Mouse (Mus musculus): ENCODE data around the gene Sun2. TPM values are rescaled to one million over a fixed set of nuclear protein-coding genes. Genes with fewer than 3 reads are reported as not detected.

The Sun2 gene
- total RNA-seq, 2 experiments from 2014 or later, result 31.9 to 32.8 TPM

DNA sequence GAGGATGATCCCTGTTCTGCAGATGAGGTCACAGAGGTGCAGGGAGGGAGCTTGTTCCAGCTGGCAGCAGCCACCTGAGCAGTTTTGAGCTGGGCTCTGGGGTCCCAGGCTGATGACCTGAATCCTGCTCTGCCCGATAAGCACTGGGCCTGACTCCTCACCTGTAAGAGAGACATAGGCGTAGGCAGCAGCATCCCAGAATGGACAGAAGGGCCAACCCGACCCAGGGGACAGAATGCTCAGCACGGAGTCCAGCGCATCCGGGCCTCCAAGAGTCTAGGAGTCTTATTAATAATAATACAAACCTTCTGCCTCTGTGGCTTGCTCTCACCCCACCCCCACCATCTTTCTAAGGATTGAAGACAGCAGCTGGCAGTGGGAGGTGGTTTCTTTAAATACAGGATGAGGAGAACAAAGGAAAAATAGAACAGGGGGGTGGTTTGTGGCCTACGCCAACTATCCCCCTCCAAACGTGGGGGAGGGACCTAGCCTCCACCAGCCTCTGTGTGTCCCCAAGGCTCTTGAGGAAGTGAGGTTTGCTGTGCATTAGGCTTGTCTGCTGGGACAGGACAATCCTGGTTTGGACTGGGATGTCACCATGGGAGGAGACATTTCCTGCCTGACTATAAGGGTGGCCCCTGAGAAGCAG is 13.8 kb upstream of the Sun2 start:
- peak in 1 of 2 experiments; percentile 60 for DNase-seq (ENCODE audit: low spot score in 2 of 2)

DNA sequence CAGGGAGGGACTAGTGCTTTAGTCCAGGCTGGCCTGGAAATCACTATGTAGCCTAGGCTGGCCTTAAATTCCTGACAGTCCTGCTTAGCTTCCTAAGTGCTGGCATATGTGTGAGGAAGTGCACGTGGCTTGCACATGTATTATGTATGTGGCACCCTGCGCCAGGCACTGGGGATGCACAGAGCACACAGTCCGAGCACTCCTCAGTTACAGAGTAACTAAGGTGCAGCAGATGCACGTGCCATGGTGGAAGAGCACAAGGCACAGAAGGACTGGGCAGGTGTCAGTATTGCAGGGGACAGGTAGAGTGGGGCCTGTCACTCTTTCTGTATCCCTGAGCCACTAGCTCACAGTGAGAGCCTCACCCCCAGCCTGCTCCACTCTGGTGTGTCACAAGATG is 12.8 kb upstream of the Sun2 start:
- no peak for DNase-seq (ENCODE audit: low spot score in 2 of 2)

DNA sequence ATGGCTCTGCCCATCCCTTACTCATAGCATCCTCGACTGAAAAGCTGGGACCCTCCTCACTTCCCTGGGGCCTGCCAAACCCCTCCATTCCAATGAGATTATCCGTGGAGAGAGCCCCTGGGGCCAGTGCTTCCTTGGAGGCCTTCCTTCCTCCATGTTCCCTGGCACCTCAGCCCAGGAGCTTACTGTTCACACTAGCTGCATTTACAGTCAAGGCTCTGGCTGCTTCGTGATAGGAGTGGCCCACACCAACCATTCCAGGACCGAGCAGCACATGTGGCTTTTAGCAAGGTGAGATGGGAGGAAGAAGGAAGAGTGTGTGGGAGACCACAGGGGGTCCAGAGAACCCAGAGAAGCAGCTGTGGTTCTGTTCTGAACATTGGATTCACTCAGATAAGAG is 11.5 kb upstream of the Sun2 start:
- no peak for DNase-seq (ENCODE audit: low spot score in 2 of 2)

DNA sequence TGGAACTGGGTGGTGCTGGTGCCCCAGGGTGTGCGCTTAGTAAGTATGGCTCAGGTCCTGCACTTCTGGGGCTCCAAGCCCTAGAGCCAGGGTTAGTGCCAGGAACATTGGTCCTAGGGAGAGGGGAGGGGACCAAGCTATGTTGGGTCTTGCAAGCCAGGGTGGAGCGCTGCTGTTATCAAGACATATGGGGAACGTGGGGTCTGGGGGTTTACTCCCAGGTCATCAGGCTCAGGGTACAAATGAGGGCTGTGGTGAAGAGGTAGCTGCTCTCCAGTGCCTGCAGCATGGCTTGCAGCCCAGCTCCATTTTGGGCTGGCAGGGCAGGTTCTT is 11.1 kb upstream of the Sun2 start:
- no peak for DNase-seq (ENCODE audit: low spot score in 2 of 2)

DNA sequence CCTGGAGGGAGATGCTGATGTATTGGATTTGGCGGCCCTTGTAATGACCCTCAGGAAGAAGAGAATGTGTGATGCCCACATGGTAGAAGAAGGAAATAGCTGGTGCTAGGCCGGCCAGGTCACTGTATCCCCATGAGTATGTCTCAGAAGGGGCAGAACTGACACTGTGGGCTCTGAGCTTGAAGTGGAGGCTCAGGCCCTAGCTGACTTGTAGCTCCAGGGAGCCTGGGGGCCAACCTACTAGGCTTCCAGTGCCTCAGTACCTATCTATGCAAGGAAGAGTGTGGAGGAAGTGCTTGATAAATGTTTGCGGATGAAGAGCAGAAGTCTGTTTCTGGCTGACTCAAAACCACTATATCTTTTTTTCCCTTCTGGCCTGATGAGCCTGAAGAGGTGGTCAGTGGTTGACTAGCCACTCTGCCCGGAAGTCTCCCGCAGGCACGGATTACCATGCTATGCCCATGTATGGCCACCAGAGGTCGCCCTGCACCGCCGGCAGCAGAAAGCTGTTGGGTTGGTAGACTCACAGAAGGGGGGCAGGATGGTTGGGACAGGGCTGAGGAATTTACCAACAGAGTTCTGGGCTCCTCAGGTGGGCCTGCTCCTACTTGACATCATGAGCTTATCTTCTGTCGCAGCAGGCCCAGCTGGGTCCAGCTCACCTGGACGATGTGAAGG is 10.5 kb upstream of the Sun2 start:
- peak; percentile 73 to 82 for DNase-seq (ENCODE audit: low spot score in 2 of 2)

DNA sequence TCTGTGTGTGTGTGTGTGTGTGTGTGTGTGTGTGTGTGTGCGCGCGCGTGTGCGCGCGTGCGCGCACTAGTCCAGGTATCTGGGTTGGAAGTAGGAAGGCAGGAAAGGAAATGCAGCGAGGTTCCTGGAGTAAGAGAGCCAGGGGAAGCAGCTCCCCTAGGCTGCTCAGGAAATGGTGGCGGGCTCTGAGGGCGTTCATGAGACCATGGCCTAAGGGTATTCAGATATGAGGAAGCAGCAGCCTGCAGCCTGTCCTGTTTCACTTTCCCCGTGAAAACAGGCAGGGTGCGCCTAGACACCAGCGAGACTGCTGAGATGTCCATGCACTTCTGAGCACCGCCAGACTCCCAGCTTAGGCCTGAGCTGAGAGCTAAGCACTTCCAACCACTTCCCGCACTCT is 9.4 kb upstream of the Sun2 start:
- no peak for DNase-seq (ENCODE audit: low spot score in 2 of 2)

DNA sequence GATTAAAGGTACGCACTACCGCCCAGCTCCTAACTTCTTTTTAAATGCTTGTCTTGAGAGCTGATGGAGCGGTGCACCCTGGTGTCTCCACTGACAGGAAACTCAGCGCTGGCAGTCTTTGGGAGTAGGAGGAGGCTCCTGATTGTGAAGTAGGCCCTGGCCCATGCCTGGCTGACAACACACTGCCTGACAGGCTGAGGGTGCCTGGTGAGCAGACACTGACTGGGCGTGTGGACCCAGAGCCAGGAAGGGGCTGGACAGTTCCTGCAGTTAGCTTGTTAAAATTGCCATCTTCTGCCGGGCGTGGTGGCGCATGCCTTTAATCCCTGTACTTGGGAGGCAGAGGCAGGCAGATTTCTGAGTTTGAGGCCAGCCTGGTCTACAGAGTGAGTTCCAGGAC is 7.9 kb upstream of the Sun2 start:
- DNase-seq (ENCODE audit: low spot score in 2 of 2), result no peak

DNA sequence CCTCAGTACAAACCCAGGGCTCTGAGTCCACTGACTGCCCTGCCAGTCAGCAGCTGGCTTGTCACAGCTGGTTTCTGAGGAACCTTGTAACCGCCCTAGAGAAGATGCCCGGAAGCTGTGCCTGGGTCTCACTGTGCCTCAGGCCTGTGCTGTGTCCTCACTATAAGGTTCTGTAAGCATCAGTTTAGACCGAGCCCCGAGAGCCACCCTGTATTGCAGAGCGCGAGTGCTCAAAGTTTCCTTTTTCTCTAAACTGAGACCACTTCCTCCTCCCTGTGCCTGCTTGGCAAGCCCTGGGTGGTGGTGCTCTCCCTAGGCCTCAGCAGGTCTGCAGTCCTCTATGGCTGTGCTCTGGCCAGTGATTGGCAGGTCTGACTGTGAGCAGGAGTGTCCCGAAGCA is 6.8 kb upstream of the Sun2 start:
- no peak for DNase-seq (ENCODE audit: low spot score in 2 of 2)

DNA sequence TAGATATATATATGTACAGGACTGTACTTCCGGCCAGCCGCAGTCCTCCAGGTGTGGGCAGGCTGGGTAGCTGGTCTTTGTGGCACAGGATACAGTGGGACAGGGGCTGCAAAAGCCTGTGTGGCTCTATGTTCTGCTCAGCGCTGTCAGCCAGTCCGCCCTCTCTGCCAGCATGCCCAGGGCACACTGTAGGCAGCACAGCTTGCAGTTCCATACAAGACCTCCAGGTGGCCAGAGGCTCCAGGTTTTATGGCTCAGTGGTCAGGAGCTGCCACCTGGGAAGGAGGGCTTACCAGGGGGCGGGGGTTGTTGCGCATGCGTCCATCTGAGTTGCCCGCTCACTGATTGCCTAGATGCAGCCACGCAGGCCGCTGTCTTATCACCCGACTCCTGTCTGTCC is 5.7 kb upstream of the Sun2 start:
- DNase-seq (ENCODE audit: low spot score in 2 of 2), result no peak

DNA sequence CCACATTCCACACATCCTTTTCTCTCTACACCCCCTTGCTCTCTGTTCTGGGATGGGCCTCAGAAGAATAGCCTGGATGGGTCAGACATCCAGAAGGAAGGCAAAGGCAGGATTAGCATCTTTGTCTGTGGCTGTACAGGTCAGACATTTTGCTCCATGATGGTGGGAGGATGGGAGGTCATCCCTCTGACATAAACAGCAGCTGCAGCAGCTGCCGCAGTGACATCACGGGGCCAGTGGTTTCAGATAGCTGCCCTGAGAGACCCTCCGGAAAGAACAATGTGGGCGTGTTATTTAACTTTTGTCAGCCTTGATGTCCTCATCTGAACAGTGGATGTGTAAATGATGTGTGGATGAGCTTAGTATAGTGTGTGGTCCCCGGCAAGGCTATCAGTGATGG is 3.5 kb upstream of the Sun2 start:
- no peak for DNase-seq (ENCODE audit: low spot score in 2 of 2)

DNA sequence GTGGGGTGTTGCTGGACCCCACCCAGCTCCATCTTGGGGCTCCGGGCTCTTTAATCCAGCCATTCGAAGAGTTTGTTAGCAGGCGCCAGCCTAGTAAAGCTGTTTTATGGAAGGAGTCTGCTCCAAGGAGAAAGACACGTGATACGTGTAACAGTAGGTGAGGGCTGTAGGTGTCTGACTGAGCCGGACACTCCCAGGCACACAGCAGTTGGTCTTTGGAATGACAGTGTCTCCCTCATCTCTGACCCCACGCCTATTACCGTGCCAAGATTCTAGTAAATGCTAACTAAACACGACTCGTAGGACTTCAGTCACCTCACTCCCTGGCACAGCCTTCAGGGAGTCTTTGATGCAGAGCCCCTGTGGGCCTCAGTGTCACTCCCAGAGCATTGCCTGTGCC is 3.0 kb upstream of the Sun2 start:
- no peak for DNase-seq (ENCODE audit: low spot score in 2 of 2)

DNA sequence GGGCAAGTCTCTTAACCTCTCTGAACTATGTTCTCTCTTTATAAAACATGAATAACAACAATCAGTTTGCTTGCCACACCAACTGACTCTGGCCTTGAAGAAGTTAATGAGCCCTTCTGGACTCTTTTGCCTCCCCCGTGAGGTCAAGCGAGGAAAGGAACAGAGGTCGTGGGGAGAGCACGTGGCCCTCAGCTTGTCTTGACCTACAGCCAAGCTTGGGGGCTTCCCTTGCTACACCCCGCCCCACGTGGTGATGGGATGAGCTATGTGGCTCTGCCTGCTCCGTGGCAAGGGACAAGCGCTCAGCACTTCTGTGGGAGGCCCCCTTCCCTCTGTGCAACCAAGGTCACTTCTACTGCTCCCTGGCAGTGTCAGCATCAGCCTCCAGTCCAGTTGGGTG is 2.4 kb upstream of the Sun2 start:
- DNase-seq (ENCODE audit: low spot score in 2 of 2), result no peak

DNA sequence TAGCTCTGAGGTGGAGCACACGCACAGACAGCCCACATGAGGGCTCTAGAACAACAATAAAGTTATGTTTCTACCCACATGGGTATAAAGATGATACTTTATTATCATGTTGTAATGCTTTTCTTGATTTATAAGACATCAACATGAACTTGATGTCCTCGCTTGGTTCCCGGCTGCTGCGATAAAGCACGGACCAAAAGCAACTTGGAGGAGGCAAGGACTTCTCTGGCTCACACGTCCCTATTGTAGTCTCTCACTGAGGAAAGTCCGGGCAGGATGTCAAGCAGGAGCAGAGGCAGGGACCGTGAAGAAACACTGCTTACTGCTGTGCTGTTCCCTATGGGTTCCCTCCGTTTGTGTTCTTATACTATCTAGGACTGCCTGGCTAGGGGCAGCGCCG is 1.7 kb upstream of the Sun2 start:
- DNase-seq (ENCODE audit: low spot score in 2 of 2), result no peak

DNA sequence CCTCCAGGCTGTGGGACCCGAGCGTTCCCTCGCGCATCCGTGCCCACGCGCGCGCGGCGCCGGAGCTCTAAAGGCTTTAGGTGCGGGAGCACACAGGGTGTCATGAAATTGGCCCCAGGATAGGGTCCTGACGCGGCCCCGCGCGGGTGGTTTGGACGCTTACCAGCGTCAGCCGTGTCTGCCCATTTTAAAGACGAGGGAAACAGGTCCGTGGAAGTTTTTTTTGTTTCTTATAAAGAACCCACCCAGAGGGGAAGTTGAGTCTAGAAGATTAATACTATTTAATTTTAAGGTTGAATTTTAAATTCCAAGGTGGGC is 329 bp upstream of the Sun2 start:
- DNase-seq (ENCODE audit: low spot score in 2 of 2), result no peak

DNA sequence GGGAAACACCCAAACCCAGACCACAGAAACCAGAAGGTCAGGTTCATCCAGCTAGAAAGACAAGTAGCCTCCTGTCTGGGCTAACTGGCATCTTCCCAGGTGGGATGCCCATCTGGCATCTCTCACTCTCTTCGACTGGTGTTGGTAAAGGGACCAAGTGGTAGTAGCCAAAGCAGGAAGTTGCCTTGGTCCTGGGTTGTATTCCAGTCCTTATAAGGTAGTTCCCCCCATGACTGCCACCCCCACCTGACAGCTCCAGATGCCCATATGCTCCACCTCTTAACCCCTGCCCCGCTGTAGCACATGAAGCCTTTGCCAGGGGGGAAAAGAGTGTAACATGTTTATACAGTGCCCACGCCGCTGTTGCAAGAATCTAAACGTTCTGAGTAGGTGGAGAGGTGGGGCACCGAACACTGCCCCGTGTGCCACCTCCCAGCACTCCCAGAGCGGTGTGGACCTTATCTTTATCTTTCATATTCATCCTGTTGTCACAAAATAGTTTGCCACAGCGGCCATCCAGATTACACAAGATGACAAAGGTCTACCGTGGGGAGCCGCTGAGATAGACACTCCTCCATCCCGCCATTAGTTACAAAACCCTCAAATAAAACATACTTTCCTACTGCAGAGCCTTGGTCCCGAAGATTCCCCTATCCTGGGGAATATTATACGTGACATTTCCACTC is 1.0 kb downstream of the Sun2 start:
- no peak for DNase-seq (ENCODE audit: low spot score in 2 of 2)

DNA sequence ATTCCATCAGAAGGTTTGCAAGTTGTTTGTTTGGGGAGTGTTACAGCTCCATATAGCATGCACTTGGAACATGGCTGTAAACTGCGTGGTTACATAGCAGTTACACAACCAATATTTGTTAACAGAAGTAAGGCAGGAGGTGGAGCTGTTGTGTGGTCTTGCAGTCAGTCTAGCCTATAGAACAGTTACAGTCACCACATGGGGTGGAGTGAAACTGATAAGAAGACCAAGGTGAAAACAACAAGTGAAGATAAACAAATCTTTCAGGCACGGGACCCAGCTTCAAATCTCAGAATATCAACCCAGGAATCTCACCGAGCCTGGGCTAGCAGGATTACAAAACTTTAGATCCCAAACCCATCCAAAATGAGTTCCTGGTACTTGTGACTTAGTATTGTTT is 1.6 kb downstream of the Sun2 start:
- no peak for DNase-seq (ENCODE audit: low spot score in 2 of 2)

DNA sequence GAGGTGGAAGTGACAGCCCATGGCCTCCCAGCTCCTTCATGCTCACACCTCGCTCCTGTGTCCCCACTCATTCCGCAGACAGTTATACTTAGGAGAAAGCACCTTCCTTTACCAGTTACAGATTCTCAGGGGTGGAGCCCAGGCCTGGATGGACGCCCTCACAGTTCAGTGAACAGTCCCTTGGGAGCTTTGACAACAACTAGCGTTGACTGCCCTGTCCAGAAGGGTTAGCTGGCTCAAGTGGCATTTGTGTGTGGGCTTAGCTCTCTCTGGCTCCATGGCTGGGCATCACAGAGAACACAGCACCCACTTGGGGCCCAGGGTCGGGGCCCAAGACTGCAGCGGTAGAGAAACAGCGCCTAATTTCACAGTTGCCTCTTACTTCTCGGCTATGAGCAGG is 8.0 kb downstream of the Sun2 start:
- DNase-seq (ENCODE audit: low spot score in 2 of 2), result no peak

DNA sequence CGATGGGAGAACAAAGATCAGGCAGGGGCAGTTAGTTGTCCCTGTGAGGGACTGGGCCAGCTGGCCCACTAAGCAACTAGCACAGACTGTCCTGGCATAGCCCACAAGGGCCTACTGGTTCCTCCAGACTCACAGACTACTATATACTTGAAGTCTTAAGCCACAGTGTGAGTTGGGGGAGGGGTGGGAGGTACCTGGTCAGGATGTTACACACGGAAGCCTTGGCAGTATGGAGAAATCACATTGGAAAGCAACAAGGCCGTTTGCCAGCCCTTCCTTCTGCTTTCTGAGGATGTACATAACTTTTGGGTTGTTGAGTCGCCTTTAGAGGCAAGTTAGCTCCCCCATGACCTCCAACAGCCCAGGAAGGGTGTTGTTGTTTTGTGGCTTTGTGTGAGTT is 8.7 kb downstream of the Sun2 start:
- DNase-seq (ENCODE audit: low spot score in 2 of 2), result no peak

DNA sequence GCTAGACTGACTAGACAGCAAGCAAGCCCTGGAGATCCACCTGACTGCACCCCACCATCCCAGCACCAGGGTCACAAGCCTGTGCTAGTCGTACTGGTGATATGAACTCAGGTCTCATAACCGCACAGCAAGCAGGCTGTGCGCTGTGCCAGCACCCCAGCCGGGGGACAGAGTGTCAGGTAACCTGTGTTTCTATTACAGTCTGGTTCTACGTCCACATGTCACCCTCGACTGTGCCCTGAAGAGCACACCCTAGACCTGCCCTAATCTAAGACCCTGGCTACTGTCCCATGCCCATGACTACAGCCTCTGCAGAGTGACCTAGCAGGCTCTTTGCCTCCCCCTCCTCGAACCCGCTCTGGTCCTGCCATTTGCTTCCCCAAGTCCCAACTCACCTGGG is 9.1 kb downstream of the Sun2 start:
- DNase-seq (ENCODE audit: low spot score in 2 of 2), result no peak

DNA sequence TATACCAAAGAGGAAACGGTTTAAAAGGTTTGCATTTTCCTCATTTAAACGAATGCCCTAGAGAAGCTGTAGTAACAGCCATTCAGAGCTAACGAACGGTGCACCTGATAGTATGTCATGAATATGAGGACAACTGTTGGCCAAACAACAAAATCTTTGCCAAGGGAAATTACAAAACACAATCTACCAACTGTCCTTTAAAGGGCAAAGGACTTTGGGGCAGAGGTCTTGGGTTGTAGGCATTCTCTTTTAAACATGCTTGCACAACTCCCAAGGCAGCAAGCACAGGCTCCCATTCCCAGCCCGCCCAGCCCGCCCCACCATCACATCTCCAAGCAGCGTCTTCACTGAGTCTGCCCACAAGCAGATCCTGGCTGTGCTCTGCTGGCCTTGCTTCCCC is 10.8 kb downstream of the Sun2 start:
- no peak for DNase-seq (ENCODE audit: low spot score in 2 of 2)

DNA sequence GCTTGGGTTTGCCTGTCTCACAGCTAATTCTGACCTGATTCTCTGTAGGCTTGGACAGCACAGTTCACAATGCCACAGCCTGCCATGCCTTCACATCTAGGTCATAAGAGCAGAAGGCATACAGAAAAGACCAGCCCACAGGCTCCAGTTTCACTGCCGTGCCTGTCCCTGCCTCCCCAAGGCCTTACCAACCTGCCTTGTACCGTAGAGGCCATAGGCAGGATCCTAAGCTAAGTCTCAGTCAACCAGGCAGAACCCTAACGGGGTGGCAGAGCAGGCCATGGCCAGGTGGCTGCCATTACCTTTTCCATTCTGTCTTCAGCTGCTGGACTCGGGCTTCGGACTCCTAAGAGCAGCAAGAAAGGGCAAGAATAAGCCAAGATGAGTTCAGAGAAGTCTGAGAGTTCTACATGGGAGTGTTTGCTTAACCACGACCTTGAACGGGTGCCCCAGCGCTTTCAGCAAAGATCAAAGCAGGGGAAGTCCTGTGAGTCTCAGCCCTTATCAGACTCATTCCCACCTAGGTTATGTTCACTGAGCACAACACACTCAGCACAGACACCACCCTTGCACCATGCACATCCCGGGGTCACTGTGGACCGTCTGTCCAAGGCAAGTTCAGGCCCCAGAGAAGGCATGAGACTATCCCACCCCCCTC is 13.5 kb downstream of the Sun2 start:
- no peak for DNase-seq (ENCODE audit: low spot score in 2 of 2)

DNA sequence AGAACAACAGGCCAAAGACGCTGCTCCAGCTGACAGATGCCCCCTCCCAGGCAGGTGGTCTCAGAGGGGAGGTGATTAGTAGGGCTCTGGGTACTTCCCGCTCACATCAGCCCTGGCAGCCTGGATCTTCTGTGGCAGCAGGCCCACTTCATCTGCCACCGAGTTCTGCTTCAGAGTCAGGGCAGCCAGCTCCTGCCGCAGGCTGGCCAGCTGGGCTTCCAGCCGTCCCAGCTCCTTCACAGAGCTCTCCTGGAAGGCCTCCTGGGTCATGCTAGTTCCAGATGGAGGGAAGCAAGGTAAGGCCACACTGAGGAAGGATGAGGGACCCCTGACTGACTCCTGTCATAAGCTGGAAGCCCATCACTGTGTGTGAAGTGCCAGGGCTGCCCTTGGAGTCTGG is 14.0 kb downstream of the Sun2 start:
- no peak for DNase-seq (ENCODE audit: low spot score in 2 of 2)

DNA sequence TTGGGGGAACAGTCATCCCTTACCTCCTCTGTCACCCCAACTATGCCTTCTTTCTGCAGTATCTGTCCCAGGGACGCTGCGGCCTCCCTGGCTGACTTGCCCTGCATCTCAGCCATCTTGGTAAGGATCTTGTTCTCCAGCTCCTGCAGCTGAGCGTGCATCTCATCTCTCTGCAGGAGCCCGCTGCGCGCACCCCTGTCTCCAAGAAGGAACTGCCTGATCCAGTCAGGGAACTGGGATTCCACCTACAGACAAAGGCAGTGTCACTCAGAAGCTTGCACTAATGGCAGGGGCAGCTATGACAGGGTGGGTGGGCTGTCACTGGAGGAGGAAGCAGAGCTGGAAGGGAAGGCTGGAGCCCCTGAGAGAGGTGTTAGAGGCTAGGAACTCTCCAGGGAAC is 14.5 kb downstream of the Sun2 start:
- DNase-seq (ENCODE audit: low spot score in 2 of 2), result peak in 1 of 2 experiments; percentile 39

Data from layer of hippocampus, adult 18-20 months (tissue).